Mouse (Mus musculus): ENCODE data around the gene Il2. TPM values are rescaled to one million over a fixed set of nuclear protein-coding genes. Genes with fewer than 3 reads are reported as not detected.
A peak's percentile ranks its signal among the peaks of the same experiment; 100 is the strongest.

The Il2 gene
- polyA plus RNA-seq (2014; fragmentation: Nextera tagmentation; extraction: Ambion mirVana) = 0.28 and 0.75 TPM in 2 replicates

DNA sequence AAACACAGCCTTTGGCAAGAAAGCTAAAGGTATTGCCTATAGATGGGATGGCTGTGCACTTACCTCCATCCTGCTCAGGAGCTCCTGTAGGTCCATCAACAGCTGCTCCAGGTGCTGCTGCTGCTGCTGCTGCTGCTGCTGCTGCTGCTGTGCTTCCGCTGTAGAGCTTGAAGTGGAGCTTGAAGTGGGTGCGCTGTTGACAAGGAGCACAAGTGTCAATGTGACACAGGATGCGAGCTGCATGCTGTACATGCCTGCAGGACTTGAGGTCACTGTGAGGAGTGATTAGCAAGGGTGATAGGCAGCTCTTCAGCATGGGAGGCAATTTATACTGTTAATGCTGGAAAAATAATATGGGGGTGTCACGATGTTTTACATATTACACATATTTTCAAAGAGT, at the start of gene Il2:
TSS of gene Il2 (minus strand) at position 305 of the 400 bp plus-strand sequence.
- H3K36me3 ChIP-seq (ENCODE audit: control insufficient read depth, insufficient read depth, low read length) = no peaks in the 10 kb centered on the region
- H3K4me2 ChIP-seq (ENCODE audit: low read depth, low read length) = no peak within 1 kb of the TSS
- no peak within 1 kb of the TSS for H3K27ac ChIP-seq (replicated peaks; ENCODE audit: low read depth, low read length)
- no peaks in the 10 kb centered on the region for H3K4me1 ChIP-seq (ENCODE audit: control insufficient read depth, insufficient read depth, low read length)
- H3K9ac ChIP-seq (ENCODE audit: low read depth, low read length) = no peak within 1 kb of the TSS
- DNase-seq (ENCODE audit: low spot score) (no peak), ATAC-seq (ENCODE audit: low read depth) (no peak)
- no peaks in the 10 kb centered on the region for H3K9me3 ChIP-seq (ENCODE audit: control insufficient read depth, low read length)
- H3K4me3 ChIP-seq (ENCODE audit: low read depth, low read length) = no peak within 1 kb of the TSS
- no peaks in the 10 kb centered on the region for H3K27me3 ChIP-seq (replicated peaks; ENCODE audit: control insufficient read depth, insufficient read depth, low read length)
- WGBS = 69% methylated on average over 4 of the region's 4 CpGs

DNA sequence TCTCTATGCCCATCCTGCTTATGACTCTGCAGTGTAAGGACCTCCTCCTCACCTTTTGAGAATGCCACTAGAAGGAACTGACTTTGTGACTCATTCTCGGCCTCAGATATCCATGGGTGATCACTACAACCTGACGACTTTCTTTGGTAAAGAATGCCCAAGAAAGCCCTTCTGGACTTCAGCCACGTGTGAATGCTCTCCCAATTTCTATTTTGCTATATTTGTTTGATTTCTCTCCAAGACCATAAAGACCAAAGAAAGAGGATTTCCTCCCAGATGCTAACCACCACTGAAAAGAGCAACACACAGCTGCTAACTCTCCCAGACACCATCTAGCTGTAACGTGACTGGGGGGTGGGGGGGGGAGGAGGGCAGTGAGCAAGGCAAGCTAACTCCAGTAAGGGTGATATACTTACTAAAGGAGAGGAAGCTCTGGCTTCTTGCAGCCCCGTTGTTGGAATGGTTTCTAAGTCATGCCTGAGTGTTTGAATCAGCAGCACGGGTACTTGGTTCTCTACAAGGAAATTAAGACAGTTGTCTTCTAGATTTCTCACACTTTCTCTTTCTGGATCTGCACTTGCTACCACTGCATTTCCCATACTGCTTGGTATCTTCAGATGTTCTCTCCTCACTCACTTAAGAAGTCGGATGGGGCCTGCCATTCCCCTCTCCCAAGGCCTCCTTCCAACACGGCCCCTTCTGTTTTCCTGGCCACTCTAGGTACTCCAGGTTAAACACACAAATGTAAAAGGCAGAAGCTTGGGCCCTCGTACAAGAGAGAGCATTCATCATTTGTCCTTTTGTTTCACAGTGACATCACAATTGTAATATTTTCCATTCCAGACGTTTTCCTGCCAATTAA, 49.2 kb upstream of the Il2 start:
- H3K36me3 ChIP-seq (ENCODE audit: control insufficient read depth, insufficient read depth, low read length) = no peaks in the 10 kb centered on the region
- H3K9ac ChIP-seq (ENCODE audit: low read depth, low read length) = no peak overlapping the region
- no peaks in the 10 kb centered on the region for H3K27me3 ChIP-seq (replicated peaks; ENCODE audit: control insufficient read depth, insufficient read depth, low read length)
- no peak overlapping the region for H3K4me2 ChIP-seq (ENCODE audit: low read depth, low read length)
- H3K4me1 ChIP-seq (ENCODE audit: control insufficient read depth, insufficient read depth, low read length) = no peaks in the 10 kb centered on the region
- H3K4me3 ChIP-seq (ENCODE audit: low read depth, low read length) = no peak overlapping the region
- no peaks in the 10 kb centered on the region for H3K9me3 ChIP-seq (ENCODE audit: control insufficient read depth, low read length)
- ATAC-seq (ENCODE audit: low read depth) = no peak
- no peak overlapping the region for H3K27ac ChIP-seq (replicated peaks; ENCODE audit: low read depth, low read length)
- WGBS = 68% methylated on average over 10 of the region's 10 CpGs
- DNase-seq (ENCODE audit: low spot score) = no peak

DNA sequence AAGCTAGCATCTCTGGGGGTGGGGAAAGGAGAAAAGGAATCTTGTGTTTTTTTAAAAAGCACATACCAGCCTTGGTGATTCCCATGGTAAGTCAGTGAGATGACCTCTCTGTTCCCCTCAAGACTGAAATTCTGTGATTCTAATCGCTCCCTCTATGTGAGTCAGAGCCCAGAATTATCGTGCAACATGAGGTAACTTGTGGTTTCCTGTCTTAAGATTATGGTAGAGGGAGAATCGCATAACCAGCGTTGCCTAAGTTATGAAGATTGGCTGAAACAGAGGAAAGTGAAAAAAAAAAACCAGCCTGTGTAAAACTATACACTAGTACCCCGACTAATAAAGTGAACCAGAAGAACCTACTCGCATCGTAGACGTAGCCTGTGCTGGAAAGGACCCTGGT, 47.5 kb upstream of the Il2 start:
- no peaks in the 10 kb centered on the region for H3K9me3 ChIP-seq (ENCODE audit: control insufficient read depth, low read length)
- WGBS = 70% methylated on average over 8 of the region's 8 CpGs
- no peaks in the 10 kb centered on the region for H3K27me3 ChIP-seq (replicated peaks; ENCODE audit: control insufficient read depth, insufficient read depth, low read length)
- no peaks in the 10 kb centered on the region for H3K36me3 ChIP-seq (ENCODE audit: control insufficient read depth, insufficient read depth, low read length)
- H3K4me1 ChIP-seq (ENCODE audit: control insufficient read depth, insufficient read depth, low read length) = no peaks in the 10 kb centered on the region
- no peak overlapping the region for H3K4me2 ChIP-seq (ENCODE audit: low read depth, low read length)
- no peak overlapping the region for H3K9ac ChIP-seq (ENCODE audit: low read depth, low read length)
- H3K27ac ChIP-seq (replicated peaks; ENCODE audit: low read depth, low read length) = no peak overlapping the region
- no peak overlapping the region for H3K4me3 ChIP-seq (ENCODE audit: low read depth, low read length)
- DNase-seq (ENCODE audit: low spot score) = peak; percentile 24
- ATAC-seq (ENCODE audit: low read depth) = no peak

GRCm38 (mm10) chr3:37169283-37169682, 43.5 kb upstream of the Il2 start:
- Histone ChIP-seq H3K4me3 (ENCODE audit: low read depth, low read length) (no peak overlapping the region), H3K36me3 (ENCODE audit: control insufficient read depth, insufficient read depth, low read length) (no peaks in the 10 kb centered on the region), H3K9ac (ENCODE audit: low read depth, low read length) (no peak overlapping the region), H3K4me1 (ENCODE audit: control insufficient read depth, insufficient read depth, low read length) (no peaks in the 10 kb centered on the region), H3K27me3 (replicated peaks; ENCODE audit: control insufficient read depth, insufficient read depth, low read length) (no peaks in the 10 kb centered on the region), H3K4me2 (ENCODE audit: low read depth, low read length) (no peak overlapping the region), H3K9me3 (ENCODE audit: control insufficient read depth, low read length) (no peaks in the 10 kb centered on the region), H3K27ac (replicated peaks; ENCODE audit: low read depth, low read length) (no peak overlapping the region)
- 81% methylated on average over 2 of the region's 2 CpGs for WGBS
- no peak for ATAC-seq (ENCODE audit: low read depth)
- DNase-seq (ENCODE audit: low spot score) = no peak

DNA sequence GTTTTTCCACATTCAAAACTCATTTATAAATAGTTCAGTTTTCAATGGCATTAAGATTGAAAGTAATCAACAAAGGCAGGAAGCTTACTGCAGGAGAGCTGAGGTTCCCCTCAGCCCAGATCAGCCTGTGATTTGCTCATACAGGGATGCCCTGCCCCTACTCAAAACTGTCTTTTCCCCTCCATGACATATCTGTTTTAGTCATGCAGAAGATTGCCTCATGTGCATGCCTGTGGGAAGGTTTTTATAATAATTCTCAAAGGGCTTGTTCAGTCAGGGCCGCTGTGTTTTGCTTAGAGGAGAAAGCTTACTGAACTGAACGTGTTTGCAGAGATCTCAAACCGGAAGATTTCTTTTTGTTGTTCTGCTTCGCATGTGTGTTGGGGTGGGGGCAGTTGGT, 35.3 kb upstream of the Il2 start:
- ATAC-seq (ENCODE audit: low read depth) (no peak), DNase-seq (ENCODE audit: low spot score) (peak; percentile 5)
- Histone ChIP-seq H3K9ac (ENCODE audit: low read depth, low read length) (no peak overlapping the region), H3K27me3 (replicated peaks; ENCODE audit: control insufficient read depth, insufficient read depth, low read length) (no peaks in the 10 kb centered on the region), H3K4me1 (ENCODE audit: control insufficient read depth, insufficient read depth, low read length) (no peaks in the 10 kb centered on the region), H3K4me2 (ENCODE audit: low read depth, low read length) (no peak overlapping the region), H3K4me3 (ENCODE audit: low read depth, low read length) (no peak overlapping the region), H3K27ac (replicated peaks; ENCODE audit: low read depth, low read length) (no peak overlapping the region), H3K9me3 (ENCODE audit: control insufficient read depth, low read length) (no peaks in the 10 kb centered on the region), H3K36me3 (ENCODE audit: control insufficient read depth, insufficient read depth, low read length) (no peaks in the 10 kb centered on the region)
- 55% methylated on average over 4 of the region's 4 CpGs for WGBS

- no peak for DNase-seq (ENCODE audit: low spot score)
- H3K9me3 ChIP-seq (ENCODE audit: control insufficient read depth, low read length) = no peaks in the 10 kb centered on the region
- no peak overlapping the region for H3K4me2 ChIP-seq (ENCODE audit: low read depth, low read length)
- no peaks in the 10 kb centered on the region for H3K4me1 ChIP-seq (ENCODE audit: control insufficient read depth, insufficient read depth, low read length)
- H3K27ac ChIP-seq (replicated peaks; ENCODE audit: low read depth, low read length) = no peak overlapping the region
- no peak for ATAC-seq (ENCODE audit: low read depth)
- H3K36me3 ChIP-seq (ENCODE audit: control insufficient read depth, insufficient read depth, low read length) = no peaks in the 10 kb centered on the region
- H3K9ac ChIP-seq (ENCODE audit: low read depth, low read length) = no peak overlapping the region
- no peaks in the 10 kb centered on the region for H3K27me3 ChIP-seq (replicated peaks; ENCODE audit: control insufficient read depth, insufficient read depth, low read length)
- H3K4me3 ChIP-seq (ENCODE audit: low read depth, low read length) = no peak overlapping the region
- 83% methylated on average over 3 of the region's 3 CpGs for WGBS
These were observed 32.5 kb upstream of the Il2 start for GRCm38 (mm10) chr3:37158246-37158645.

DNA sequence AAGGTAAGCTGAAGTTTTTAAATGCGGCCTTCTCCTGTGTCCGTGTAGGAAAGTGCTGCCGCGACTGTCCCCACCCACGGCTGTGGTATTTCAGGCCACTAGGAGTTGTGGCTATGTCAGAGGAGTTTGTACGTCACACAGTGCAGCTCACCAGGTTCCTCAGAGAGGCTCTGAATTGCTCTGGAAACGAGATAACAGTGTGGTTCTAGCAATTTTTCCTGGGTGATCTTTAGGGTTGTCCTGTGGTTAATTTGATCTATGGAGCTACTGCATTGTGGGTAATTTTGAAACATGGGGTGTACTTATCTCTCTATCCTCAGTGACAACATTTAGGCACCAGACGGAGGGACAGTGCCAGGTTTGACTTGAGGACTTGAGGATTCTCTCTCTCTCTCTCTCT, 31.3 kb upstream of the Il2 start:
- Histone ChIP-seq H3K27me3 (replicated peaks; ENCODE audit: control insufficient read depth, insufficient read depth, low read length) (no peaks in the 10 kb centered on the region), H3K9me3 (ENCODE audit: control insufficient read depth, low read length) (no peaks in the 10 kb centered on the region), H3K9ac (ENCODE audit: low read depth, low read length) (no peak overlapping the region), H3K4me2 (ENCODE audit: low read depth, low read length) (no peak overlapping the region), H3K4me1 (ENCODE audit: control insufficient read depth, insufficient read depth, low read length) (no peaks in the 10 kb centered on the region), H3K36me3 (ENCODE audit: control insufficient read depth, insufficient read depth, low read length) (no peaks in the 10 kb centered on the region), H3K4me3 (ENCODE audit: low read depth, low read length) (no peak overlapping the region), H3K27ac (replicated peaks; ENCODE audit: low read depth, low read length) (no peak overlapping the region)
- ATAC-seq (ENCODE audit: low read depth) (no peak), DNase-seq (ENCODE audit: low spot score) (no peak)
- WGBS = 70% methylated on average over 8 of the region's 8 CpGs

GRCm38 (mm10) chr3:37154396-37154795, 28.6 kb upstream of the Il2 start:
- ATAC-seq (ENCODE audit: low read depth) = no peak
- H3K36me3 ChIP-seq (ENCODE audit: control insufficient read depth, insufficient read depth, low read length) = no peaks in the 10 kb centered on the region
- H3K4me3 ChIP-seq (ENCODE audit: low read depth, low read length) = no peak overlapping the region
- no peak for DNase-seq (ENCODE audit: low spot score)
- no peaks in the 10 kb centered on the region for H3K27me3 ChIP-seq (replicated peaks; ENCODE audit: control insufficient read depth, insufficient read depth, low read length)
- no peak overlapping the region for H3K4me2 ChIP-seq (ENCODE audit: low read depth, low read length)
- no peaks in the 10 kb centered on the region for H3K4me1 ChIP-seq (ENCODE audit: control insufficient read depth, insufficient read depth, low read length)
- no peak overlapping the region for H3K27ac ChIP-seq (replicated peaks; ENCODE audit: low read depth, low read length)
- no peak overlapping the region for H3K9ac ChIP-seq (ENCODE audit: low read depth, low read length)
- H3K9me3 ChIP-seq (ENCODE audit: control insufficient read depth, low read length) = no peaks in the 10 kb centered on the region
- 66% methylated on average over 7 of the region's 7 CpGs for WGBS

GRCm38 (mm10) chr3:37153004-37153403, 27.2 kb upstream of the Il2 start:
- no peaks in the 10 kb centered on the region for H3K27me3 ChIP-seq (replicated peaks; ENCODE audit: control insufficient read depth, insufficient read depth, low read length)
- no peaks in the 10 kb centered on the region for H3K4me1 ChIP-seq (ENCODE audit: control insufficient read depth, insufficient read depth, low read length)
- no peak overlapping the region for H3K4me3 ChIP-seq (ENCODE audit: low read depth, low read length)
- no peaks in the 10 kb centered on the region for H3K36me3 ChIP-seq (ENCODE audit: control insufficient read depth, insufficient read depth, low read length)
- 86% methylated on average over 7 of the region's 7 CpGs for WGBS
- no peak overlapping the region for H3K27ac ChIP-seq (replicated peaks; ENCODE audit: low read depth, low read length)
- no peak overlapping the region for H3K4me2 ChIP-seq (ENCODE audit: low read depth, low read length)
- no peak for DNase-seq (ENCODE audit: low spot score)
- no peaks in the 10 kb centered on the region for H3K9me3 ChIP-seq (ENCODE audit: control insufficient read depth, low read length)
- H3K9ac ChIP-seq (ENCODE audit: low read depth, low read length) = no peak overlapping the region
- no peak for ATAC-seq (ENCODE audit: low read depth)

All from embryonic facial prominence, embryonic 14.5 days (tissue).